Mouse (Mus musculus) small intestine, adult 2 months (tissue): ENCODE measurements around the gene Tatdn2.

Experiments
- CTCF ChIP-seq: fragments of 200-500 bp; IDR thresholded peaks from 2 replicates; pipeline ENCODE4 v1.5.1; 2012; ENCODE audit warnings: low read depth, mild to moderate bottlenecking, control low read depth, inconsistent platforms, low read length, moderate library complexity, mixed read lengths; ENCODE audit not compliant: insufficient replicate concordance, insufficient read length; ENCODE audit errors: extremely low read depth
- POLR2A ChIP-seq: fragments of 200-500 bp; IDR thresholded peaks from 2 replicates; pipeline ENCODE4 v1.6.1; 2012; ENCODE audit warnings: low read depth, mild to moderate bottlenecking, control low read depth, inconsistent platforms, low read length, moderate library complexity

DNA sequence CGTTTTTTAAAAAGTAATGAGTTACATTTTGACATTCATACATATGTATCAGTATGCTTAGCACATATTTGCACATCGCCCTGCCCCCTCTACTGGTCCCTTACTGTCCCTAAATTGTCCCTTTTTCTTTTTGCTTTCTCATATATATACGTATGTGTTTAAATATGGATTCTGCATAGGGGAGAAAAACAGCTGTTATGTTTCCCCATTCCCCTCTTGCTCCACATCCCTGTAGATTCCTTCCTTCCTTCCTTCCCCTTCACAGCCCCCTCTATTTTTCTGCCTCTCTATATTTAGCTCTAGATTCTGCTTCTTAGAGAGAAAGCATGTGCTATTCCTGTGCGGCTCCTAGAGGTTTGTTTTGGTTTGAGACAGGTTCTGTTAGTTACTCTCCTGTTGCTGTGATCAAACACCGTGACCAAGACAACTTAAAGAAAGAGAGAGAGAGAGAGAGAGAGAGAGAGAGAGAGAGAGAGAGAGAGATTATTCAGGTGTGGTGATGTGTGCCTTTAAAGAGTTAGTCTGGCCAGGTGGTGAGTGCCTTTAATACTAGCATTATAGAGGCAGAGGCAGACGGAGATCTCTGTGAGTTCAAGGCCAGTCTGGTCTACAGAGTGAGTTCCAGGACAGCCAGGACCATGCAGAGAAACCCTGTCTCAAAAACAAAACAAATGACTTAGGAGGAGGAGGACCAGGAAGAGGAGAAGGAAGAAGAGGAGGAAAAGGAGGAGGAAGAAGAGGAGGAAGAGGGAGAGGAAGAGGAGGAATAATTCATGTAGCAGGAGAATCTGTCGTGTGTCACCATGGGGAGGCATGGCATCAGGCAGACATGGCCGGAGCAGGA is 37.0 kb upstream of the Tatdn2 start:
- TF ChIP-seq CTCF (no peak), POLR2A (no peak)
